Mouse (Mus musculus) olfactory bulb, adult 2 months (tissue): ENCODE data around the gene H13.

Experiments used
- CTCF ChIP-seq: fragments of 200-500 bp; IDR thresholded peaks from 2 replicates; pipeline ENCODE4 v1.5.1; 2012; ENCODE audit warnings: low read depth, mild to moderate bottlenecking, low read length, moderate library complexity; ENCODE audit not compliant: insufficient read depth
- POLR2A ChIP-seq: fragments of 200-500 bp; IDR thresholded peaks from 2 replicates; pipeline ENCODE4 v1.6.1; 2012; ENCODE audit warnings: mild to moderate bottlenecking, low read depth, low read length, moderate library complexity; ENCODE audit not compliant: insufficient read depth

DNA sequence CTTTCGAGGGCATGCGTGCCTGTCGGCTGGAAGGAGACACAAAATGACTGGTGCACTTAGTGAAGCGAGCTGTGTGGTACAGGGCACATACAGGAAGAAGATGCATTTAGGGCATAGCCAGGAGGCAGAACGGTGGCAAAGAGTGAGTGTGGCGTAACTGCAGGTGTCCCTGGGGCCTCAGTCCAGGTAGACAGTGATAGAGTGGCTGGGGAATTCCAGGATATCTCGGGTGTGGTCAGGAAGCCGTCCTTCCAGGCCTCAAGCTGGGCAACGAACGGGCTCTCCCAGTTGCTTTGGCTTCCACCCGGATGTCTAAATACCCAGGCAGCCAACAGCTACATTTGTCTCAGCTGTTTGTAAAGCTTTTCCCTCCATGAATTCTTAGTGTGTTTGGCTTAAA lies 4.9 kb downstream of the H13 start:
- TF ChIP-seq POLR2A (no peak), CTCF (no peak)
